Mouse (Mus musculus): Measurements from ENCODE around the gene Leng8. TPM values are rescaled to one million over a fixed set of nuclear protein-coding genes. Genes with fewer than 3 reads are reported as not detected.

Leng8 gene
- polyA plus RNA-seq, 1 experiment, result 1,332 TPM

DNA sequence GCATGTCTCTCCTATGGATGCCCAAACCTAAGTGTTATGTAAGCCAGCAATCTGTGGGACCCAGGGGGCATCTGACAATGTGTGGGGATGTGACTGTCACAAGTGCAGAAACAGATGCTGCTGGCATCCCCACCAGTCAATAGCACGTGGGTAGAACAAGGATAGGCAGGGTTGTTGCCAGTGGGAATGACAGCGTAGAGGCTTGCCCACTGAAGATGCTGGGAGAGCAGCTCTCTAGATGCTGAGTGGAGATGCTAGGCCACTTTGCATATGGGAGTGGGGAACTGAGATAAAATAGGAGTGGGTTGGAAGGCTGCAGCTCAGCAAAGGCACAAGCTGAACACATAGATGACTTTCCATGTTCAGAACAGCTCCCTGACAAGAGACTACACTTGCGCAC is 4.3 kb upstream of the Leng8 start:
- no peak overlapping the region for H3K27ac ChIP-seq (ENCODE audit: control insufficient read depth, insufficient read depth, low read length)
- DNase-seq, result no peak
- H3K4me3 ChIP-seq (ENCODE audit: control insufficient read depth, insufficient read depth, low read length), result no peak overlapping the region
- no peaks in the 10 kb centered on the region for H3K27me3 ChIP-seq (ENCODE audit: control insufficient read depth, insufficient read depth, low read length)
- peaks cover 3% of the 10 kb centered on the region for H3K4me1 ChIP-seq (replicated peaks; ENCODE audit: control insufficient read depth, insufficient read depth, low read length)
- H3K36me3 ChIP-seq (ENCODE audit: control insufficient read depth, insufficient read depth, low read length), result no peaks in the 10 kb centered on the region
- no peak for TF ChIP-seq CTCF (IDR thresholded peaks at IDR 0.05; ENCODE audit: borderline replicate concordance, control insufficient read depth, extremely low read depth, insufficient read depth, low read length, poor library complexity)
- TF ChIP-seq POLR2A (IDR thresholded peaks at IDR 0.05; ENCODE audit: control insufficient read depth, extremely low read depth, insufficient read depth, low read length, poor library complexity), result no peak
- WGBS, result 95% methylated on average over 3 of the region's 3 CpGs

- no peaks in the 10 kb centered on the region for H3K36me3 ChIP-seq (ENCODE audit: control insufficient read depth, insufficient read depth, low read length)
- no peak overlapping the region for H3K27ac ChIP-seq (ENCODE audit: control insufficient read depth, insufficient read depth, low read length)
- no peak for TF ChIP-seq POLR2A (IDR thresholded peaks at IDR 0.05; ENCODE audit: control insufficient read depth, extremely low read depth, insufficient read depth, low read length, poor library complexity)
- TF ChIP-seq CTCF (IDR thresholded peaks at IDR 0.05; ENCODE audit: borderline replicate concordance, control insufficient read depth, extremely low read depth, insufficient read depth, low read length, poor library complexity), result no peak
- DNase-seq, result no peak
- H3K4me3 ChIP-seq (ENCODE audit: control insufficient read depth, insufficient read depth, low read length), result no peak overlapping the region
- no peaks in the 10 kb centered on the region for H3K27me3 ChIP-seq (ENCODE audit: control insufficient read depth, insufficient read depth, low read length)
- 89% methylated on average over 6 of the region's 7 CpGs for WGBS
- peaks cover 8% of the 10 kb centered on the region for H3K4me1 ChIP-seq (replicated peaks; ENCODE audit: control insufficient read depth, insufficient read depth, low read length)
These were observed 3.8 kb upstream of the Leng8 start for GRCm38 (mm10) chr7:4132998-4133397.

DNA sequence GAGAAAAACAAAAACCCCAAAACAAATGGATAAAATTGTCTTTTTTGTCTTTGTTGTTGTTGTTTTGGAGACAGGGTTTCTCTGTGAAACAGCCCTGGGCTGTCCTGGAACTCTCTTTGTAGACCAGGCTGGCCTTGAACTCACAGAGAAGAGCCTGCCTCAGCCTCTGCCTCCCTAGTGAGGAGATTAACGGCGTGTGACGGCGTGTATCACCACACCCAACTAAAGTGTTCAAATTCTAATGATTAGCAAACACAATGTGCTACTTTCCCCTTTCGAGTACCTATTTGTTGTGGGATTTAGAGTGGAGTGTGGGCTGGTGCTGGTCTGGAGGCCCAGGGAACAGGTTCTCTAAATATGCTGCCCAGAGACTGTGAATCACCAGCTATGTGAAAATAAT is 1.9 kb upstream of the Leng8 start:
- DNase-seq, result no peak
- Histone ChIP-seq H3K4me3 (ENCODE audit: control insufficient read depth, insufficient read depth, low read length) (no peak overlapping the region), H3K27ac (ENCODE audit: control insufficient read depth, insufficient read depth, low read length) (no peak overlapping the region), H3K27me3 (ENCODE audit: control insufficient read depth, insufficient read depth, low read length) (no peaks in the 10 kb centered on the region), H3K4me1 (replicated peaks; ENCODE audit: control insufficient read depth, insufficient read depth, low read length) (peaks cover 8% of the 10 kb centered on the region), H3K36me3 (ENCODE audit: control insufficient read depth, insufficient read depth, low read length) (peaks cover 7% of the 10 kb centered on the region)
- no peak for TF ChIP-seq POLR2A (IDR thresholded peaks at IDR 0.05; ENCODE audit: control insufficient read depth, extremely low read depth, insufficient read depth, low read length, poor library complexity)
- TF ChIP-seq CTCF (IDR thresholded peaks at IDR 0.05; ENCODE audit: borderline replicate concordance, control insufficient read depth, extremely low read depth, insufficient read depth, low read length, poor library complexity), result no peak
- WGBS, result 98% methylated on average over 5 of the region's 5 CpGs

DNA sequence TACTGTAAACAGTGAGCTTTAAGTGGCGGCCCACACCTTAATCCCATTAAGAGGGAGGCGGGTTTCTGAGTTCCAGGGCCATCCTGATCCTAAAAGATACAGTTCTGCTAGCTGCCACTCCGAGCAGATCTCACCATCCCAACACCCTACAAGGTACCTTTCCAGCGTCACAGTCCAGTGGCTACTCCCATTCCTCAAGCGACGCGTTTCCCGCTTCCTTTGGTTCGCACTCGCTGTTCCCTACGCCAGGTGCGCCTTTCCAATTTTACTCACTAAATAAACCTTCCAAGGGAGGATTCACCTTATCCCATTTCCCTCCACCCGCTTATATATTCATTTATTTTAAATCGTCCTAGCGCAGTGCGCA is 452 bp upstream of the Leng8 start:
- peak overlapping the region; percentile 41 for H3K4me3 ChIP-seq (ENCODE audit: control insufficient read depth, insufficient read depth, low read length)
- no peak for TF ChIP-seq CTCF (IDR thresholded peaks at IDR 0.05; ENCODE audit: borderline replicate concordance, control insufficient read depth, extremely low read depth, insufficient read depth, low read length, poor library complexity)
- no peak for TF ChIP-seq POLR2A (IDR thresholded peaks at IDR 0.05; ENCODE audit: control insufficient read depth, extremely low read depth, insufficient read depth, low read length, poor library complexity)
- WGBS, result 2% methylated on average over 16 of the region's 16 CpGs
- no peak for DNase-seq
- peaks cover 8% of the 10 kb centered on the region for H3K4me1 ChIP-seq (replicated peaks; ENCODE audit: control insufficient read depth, insufficient read depth, low read length)
- H3K27ac ChIP-seq (ENCODE audit: control insufficient read depth, insufficient read depth, low read length), result no peak overlapping the region
- peaks cover 20% of the 10 kb centered on the region for H3K36me3 ChIP-seq (ENCODE audit: control insufficient read depth, insufficient read depth, low read length)
- H3K27me3 ChIP-seq (ENCODE audit: control insufficient read depth, insufficient read depth, low read length), result no peaks in the 10 kb centered on the region

DNA sequence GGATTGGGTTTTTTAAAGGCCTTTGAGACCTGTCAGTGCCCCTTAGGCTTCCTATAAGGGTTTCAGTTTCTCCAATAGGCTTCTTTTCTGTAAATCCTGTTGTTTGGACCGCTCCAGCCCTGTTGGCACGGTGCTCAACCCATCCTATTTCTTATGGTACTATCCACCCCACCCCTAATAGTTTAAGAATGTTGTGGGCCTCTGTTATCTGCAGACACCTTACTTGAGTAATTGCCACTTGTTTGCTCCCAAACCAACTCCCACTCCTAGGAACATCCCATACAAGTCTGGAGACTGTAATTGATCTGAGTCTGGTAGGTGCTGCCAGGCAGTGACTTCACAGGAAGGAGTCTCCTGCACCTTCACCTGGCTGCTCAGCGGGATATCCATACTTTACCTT is 907 bp downstream of the Leng8 start:
- H3K4me3 ChIP-seq (ENCODE audit: control insufficient read depth, insufficient read depth, low read length), result peak overlapping the region; percentile 74
- peaks cover 8% of the 10 kb centered on the region for H3K4me1 ChIP-seq (replicated peaks; ENCODE audit: control insufficient read depth, insufficient read depth, low read length)
- peaks cover 33% of the 10 kb centered on the region for H3K36me3 ChIP-seq (ENCODE audit: control insufficient read depth, insufficient read depth, low read length)
- TF ChIP-seq CTCF (IDR thresholded peaks at IDR 0.05; ENCODE audit: borderline replicate concordance, control insufficient read depth, extremely low read depth, insufficient read depth, low read length, poor library complexity), result no peak
- DNase-seq, result no peak
- WGBS, result 56% methylated on average over 3 of the region's 3 CpGs
- no peak overlapping the region for H3K27ac ChIP-seq (ENCODE audit: control insufficient read depth, insufficient read depth, low read length)
- no peaks in the 10 kb centered on the region for H3K27me3 ChIP-seq (ENCODE audit: control insufficient read depth, insufficient read depth, low read length)

GRCm38 (mm10) chr7:4138181-4138580 is 1.3 kb downstream of the Leng8 start:
- peaks cover 37% of the 10 kb centered on the region for H3K36me3 ChIP-seq (ENCODE audit: control insufficient read depth, insufficient read depth, low read length)
- WGBS, result 85% methylated on average over 2 of the region's 2 CpGs
- H3K4me3 ChIP-seq (ENCODE audit: control insufficient read depth, insufficient read depth, low read length), result no peak overlapping the region
- no peak for DNase-seq
- H3K27ac ChIP-seq (ENCODE audit: control insufficient read depth, insufficient read depth, low read length), result no peak overlapping the region
- TF ChIP-seq CTCF (IDR thresholded peaks at IDR 0.05; ENCODE audit: borderline replicate concordance, control insufficient read depth, extremely low read depth, insufficient read depth, low read length, poor library complexity) (no peak), POLR2A (IDR thresholded peaks at IDR 0.05; ENCODE audit: control insufficient read depth, extremely low read depth, insufficient read depth, low read length, poor library complexity) (no peak)
- no peaks in the 10 kb centered on the region for H3K27me3 ChIP-seq (ENCODE audit: control insufficient read depth, insufficient read depth, low read length)
- peaks cover 8% of the 10 kb centered on the region for H3K4me1 ChIP-seq (replicated peaks; ENCODE audit: control insufficient read depth, insufficient read depth, low read length)

DNA sequence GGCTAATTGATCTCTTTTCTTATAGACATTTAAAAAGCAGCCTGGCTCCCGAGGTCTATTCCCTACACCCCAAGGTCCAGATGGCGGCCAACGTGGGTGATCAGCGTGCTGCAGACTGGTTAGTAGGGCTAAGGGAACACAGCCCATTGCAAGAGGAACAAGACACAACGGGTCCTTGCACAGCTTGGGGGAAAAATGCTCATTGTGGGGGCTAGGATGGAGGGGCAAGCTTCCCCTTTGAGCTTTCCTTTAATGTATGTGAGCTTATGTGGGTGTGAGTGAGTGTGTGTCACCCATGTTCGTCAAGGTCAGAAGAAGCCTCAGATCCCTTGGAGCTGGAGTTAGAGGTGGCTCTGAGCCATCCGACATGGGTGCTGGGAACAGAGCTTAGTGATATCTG is 1.8 kb downstream of the Leng8 start:
- H3K27ac ChIP-seq (ENCODE audit: control insufficient read depth, insufficient read depth, low read length), result no peak overlapping the region
- no peak for TF ChIP-seq POLR2A (IDR thresholded peaks at IDR 0.05; ENCODE audit: control insufficient read depth, extremely low read depth, insufficient read depth, low read length, poor library complexity)
- H3K27me3 ChIP-seq (ENCODE audit: control insufficient read depth, insufficient read depth, low read length), result no peaks in the 10 kb centered on the region
- WGBS, result 96% methylated on average over 7 of the region's 7 CpGs
- H3K4me3 ChIP-seq (ENCODE audit: control insufficient read depth, insufficient read depth, low read length), result no peak overlapping the region
- H3K4me1 ChIP-seq (replicated peaks; ENCODE audit: control insufficient read depth, insufficient read depth, low read length), result peaks cover 8% of the 10 kb centered on the region
- no peak for DNase-seq
- peaks cover 42% of the 10 kb centered on the region for H3K36me3 ChIP-seq (ENCODE audit: control insufficient read depth, insufficient read depth, low read length)

All from thymus, adult 2 months (tissue).